Mouse (Mus musculus): ENCODE measurements at regions not wholly inside any gene's neighbourhood (a gene's known extent, or its start where the extent isn't known, plus 50 kb on each side); places are given as distances from the start of the nearest gene placed in this dataset.

DNA sequence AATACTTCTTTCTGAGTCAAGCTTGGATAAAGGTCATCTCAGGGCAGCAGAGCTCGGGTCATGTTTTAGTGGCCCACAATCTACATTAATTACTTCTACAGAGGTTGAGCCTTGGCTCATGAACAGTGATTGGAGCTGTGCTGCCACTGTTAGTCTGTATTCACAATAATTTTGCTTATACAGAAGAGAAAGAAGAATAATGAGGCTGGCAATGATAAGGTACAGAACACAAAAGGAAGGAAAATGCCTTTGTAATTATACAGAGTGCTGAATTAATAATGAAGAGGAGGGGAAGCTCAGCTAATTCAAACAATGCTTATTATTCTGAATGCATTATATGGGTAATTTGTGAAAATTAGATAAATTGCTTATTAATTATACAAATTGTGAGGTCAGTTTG is 573.9 kb upstream of the Cblb start:
- DNase-seq (ENCODE audit: low spot score in 2 of 2), result no peak

DNA sequence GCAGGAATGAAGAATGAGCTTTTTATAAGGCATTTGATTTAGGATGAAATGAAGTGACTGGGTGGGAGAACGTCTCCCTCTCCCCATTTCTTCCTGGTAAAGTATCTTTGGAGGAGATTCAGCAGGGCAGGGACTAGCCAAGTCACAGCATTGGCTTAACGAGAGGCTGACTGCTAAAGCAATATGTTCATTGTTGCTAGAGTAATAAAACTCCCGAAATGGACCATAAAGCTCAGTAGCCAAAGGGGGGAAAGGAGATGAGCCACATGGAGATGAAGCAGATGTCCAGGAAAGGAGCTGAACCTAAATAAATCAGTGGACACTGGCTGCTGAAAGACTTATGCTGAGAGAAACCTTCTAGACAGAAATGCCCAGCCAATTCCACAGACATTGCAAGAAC is 555.3 kb upstream of the Cblb start:
- DNase-seq (ENCODE audit: low spot score in 2 of 2), result no peak

DNA sequence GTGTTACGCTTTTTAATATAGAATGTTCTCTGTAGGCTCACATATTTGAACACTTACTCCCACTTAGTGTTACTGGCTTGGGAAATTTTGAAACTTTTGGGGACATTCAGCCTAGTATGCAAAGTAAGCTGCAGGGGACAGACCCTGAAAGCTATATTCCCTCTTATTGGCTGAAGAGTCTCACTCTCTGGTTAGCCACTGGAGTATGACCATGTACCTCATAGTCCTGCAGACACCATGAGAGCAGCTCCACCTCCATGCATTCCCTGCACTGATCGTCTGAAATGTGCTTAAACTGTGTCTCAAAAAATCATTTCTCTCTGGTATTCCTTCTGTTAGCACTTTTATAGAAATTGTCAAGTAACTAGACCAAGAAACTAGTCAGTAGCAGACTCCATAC is 534.9 kb upstream of the Cblb start:
- DNase-seq (ENCODE audit: low spot score in 2 of 2), result no peak

DNA sequence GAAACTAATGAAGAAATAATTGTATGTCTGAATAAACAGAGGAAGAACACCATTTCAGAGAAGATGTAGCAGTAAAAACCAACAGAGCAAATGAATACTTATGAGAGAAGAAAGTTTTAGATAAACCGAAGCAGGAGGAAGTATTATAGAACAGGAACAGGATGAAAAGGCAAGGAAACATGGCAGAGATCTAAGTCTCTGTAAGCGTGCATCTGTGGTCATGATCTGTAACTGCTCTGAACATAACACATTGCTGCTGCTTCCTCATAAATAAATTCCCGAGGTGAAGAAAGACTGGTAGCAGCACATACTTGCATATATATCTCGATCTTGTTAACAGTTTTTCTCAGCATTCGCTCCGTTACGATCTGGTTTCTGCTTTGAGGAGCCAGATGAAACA is 533.2 kb upstream of the Cblb start:
- DNase-seq (ENCODE audit: low spot score in 2 of 2), result no peak

DNA sequence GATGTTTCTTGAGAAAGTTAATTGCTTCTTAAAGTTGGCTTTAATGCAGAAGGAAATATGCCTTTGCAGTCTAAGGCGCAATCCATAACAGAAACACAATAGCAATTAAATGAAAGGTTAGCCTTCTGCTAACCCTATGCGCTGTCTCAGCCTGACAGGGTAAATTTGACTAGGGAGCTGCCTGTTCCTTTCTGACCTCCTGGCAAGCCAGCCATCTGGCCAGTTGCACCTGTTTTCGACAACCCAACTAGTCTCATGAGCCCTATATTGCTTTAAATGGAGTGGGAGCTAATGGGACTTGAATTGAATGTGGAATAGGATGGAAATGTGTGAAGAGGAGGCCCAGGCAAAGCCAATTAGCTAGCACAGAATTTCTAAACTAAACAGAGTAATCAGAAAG is 513.9 kb upstream of the Cblb start:
- DNase-seq (ENCODE audit: low spot score in 2 of 2), result no peak

DNA sequence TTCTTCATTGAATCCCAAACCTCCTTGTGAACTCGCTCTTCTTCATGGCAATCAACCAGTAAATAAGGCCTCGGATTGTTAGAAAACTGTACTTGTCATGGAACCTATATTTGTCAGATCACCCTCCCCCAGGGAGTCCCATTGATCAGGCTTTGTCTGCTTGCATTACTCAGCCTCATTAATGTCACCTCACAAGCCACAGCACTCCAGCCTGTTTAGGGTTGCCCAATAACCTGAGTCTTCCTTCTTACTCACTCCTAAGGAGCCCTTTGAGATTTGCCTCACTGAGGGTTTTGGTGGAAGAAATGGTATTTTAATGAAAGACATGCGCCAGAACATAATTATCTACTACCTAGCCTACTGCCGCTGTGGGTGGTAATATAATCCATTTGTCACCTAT is 510.3 kb upstream of the Cblb start:
- no peak for DNase-seq (ENCODE audit: low spot score in 2 of 2)

DNA sequence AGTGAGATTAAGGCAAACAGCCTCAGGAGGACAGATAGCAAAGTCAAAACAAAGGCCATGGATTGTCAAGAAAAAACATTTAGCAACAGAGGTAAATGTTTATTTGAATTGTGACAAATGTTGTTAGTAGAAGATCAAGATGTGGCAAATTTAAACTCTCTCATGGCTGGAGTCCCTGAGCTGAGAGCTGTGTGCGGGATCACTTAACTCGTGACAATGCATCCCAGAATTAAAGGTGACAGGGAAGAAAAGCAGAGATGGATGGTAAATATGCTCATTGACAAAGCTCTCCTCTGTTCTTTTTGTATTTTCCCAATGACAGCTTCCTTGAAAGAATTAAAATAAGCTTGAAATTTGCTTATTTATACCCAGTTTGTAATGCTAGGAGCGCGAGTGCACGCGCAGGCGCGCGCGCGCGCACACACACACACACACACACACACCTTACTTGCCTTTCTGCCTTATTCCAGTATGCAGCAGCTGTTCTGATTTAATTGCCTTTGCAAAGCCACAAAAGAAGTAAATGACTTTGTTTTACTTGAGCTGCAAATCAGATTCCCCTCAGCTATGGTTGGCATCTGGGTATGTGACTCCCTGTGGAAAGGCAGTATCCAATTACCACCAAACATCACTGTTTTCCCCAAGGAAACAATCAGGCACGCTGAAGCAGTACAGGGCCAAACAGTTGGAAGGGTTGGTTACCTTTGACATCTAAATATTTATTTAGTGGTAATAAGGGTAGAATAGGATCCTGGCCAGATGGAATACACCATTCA is 509.5 kb upstream of the Cblb start:
- no peak for DNase-seq (ENCODE audit: low spot score in 2 of 2)

DNA sequence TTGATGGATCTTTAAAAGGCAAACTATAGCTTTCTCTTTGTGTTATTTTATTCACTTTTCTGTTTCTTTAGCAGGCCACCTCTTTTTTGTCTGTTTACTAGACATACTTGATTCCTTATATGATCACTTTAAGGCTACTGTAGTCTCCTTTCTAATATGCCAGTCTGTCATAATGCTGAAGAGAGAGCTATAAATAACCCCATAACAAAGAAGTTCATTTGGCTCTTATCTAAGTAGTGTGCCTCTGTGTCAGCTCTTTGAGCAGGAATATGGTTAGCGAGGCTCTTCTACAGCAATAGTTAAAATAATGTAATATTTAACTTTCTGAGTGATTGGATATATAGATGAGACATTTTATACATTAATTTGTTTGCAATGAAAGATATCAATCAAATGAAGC is 507.0 kb upstream of the Cblb start:
- no peak for DNase-seq (ENCODE audit: low spot score in 2 of 2)

DNA sequence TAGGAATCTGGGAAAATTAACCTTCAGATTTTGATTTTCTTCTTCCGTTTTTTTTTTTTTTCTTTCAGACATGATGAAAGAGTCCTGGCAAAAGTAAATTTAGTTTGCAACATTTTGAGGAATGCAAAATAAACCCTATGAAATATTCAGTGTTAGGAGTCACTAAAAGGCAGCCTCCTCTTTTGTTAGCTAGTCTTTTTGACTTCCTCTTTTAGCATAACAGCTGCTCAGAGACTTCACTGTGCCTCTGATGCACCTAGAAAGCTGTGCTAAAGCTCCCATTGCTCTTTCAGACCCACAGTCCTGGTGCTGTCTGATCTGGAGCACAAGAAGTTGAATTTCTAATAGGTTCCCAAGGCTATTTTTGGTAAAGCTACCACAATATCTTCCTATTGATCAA is 498.5 kb upstream of the Cblb start:
- DNase-seq (ENCODE audit: low spot score in 2 of 2), result peak in 1 of 2 experiments; percentile 5

DNA sequence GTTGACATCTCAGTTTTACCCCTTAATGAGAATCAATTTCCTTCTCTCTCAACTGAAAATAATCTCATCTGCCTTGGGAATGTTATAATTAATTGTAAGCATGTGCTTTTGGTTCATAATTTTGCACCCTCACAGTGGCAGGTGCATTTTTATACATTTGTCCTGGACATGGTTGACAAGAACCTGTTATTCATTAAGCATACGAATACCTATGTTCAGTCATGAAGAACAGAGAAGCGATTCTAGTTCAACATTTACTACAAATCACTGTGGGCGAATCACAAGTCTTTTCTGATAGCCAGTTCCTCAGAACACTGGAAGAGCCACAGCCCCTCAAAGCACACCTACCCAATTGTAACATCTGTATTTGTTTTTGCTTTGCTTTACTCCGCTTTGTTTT is 487.3 kb upstream of the Cblb start:
- no peak for DNase-seq (ENCODE audit: low spot score in 2 of 2)

DNA sequence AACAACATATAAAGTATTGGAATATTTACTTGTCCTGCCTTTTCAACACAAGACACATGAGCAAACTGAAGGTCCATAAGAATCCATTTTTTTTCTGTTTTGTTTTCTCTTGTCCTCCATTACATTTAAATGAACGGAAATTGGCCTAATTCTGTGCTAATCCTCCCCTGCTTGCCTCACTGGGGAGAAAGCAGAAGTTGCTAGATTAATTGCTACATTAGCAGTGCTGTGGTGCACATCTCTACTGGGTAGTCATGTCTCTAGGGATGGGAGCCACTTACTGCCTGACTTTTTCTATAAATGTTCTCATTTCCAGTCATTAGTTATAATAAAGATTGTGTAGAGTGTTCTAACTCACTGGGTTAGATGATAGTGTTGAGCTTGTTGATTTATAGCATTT is 484.0 kb upstream of the Cblb start:
- DNase-seq (ENCODE audit: low spot score in 2 of 2), result no peak

DNA sequence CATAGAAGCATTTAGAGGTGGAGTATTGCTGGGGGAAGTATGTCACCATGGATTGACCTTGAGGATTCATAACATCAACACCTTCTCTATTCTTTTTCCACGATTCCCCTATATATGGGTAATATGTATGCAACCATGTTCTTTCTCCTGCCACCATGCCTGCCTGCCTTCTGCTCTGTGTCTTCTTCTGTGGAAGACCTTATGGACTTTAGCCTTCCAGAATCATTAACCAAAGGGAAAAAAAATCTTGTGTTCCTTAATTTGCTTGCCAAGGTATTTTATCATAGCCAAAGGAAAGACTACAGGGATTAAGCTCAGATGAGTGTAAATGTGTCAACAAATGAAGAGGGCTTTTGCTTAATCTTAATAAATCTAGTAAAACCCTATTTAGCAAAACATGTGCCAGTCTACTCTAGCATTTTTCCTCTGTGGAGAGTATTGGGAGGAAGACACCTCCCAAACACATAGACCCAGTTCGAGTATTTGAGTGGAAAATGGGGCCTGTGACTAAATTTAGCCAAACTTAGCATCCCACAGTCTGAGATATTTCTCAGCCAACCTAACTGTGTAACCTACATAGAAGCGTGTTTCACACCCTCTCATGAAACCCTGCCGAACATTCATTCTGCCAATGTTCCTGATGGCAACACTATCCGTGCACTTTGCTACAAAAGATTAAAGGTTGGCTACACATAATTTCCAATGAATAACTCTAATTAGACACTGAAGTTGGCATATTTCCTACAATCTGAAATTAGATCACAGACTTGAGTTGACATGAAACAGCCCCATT is 468.0 kb upstream of the Cblb start:
- peak in 1 of 2 experiments; percentile 6 for DNase-seq (ENCODE audit: low spot score in 2 of 2)

DNA sequence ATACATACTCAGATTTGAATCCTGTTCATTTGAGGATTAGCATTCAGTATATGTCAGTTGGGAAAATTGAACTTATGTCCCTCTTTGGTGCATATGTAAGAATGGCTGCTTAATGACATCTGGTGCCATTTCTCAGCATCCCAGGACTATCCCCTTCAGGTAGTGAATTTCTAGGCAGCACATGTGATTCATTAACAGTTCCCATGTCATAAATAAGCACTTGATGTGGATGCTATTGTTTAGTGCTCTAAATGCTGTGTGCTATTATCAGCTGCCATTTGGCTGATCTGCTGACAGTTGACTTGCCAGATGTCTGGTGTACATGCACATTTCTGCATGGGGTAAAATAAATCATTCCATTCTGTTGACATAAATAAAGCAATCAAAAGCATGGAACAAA is 467.0 kb upstream of the Cblb start:
- no peak for DNase-seq (ENCODE audit: low spot score in 2 of 2)

DNA sequence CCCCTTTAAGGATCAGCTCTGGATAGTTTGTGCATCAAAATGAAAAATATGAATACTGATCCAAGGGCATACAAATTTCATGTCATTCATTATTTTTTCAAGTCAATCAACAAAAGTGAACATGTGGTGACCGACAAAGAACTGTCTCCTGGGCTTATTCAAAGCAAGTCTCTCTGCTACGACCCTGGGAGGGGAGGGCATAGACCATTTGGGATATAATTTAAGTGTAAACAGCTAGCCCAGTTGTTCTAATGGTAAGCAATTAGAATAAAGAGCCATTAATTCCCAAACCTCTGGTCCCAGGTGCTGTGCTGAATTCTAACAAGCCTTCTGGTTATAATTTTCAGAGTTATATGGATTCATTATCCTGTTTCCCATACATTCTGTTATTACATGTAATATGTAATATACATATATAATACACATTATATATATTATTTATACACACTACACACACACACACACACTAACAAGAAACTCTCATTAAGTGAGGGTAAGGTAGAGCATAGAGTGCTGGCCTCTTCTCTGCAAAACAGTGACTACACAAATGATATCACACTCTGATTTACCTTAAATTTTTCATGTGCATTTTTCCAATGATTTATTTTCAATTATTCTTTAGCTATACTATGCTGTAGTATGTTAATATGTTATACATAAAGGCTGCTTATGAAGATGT is 453.0 kb upstream of the Cblb start:
- no peak for DNase-seq (ENCODE audit: low spot score in 2 of 2)

DNA sequence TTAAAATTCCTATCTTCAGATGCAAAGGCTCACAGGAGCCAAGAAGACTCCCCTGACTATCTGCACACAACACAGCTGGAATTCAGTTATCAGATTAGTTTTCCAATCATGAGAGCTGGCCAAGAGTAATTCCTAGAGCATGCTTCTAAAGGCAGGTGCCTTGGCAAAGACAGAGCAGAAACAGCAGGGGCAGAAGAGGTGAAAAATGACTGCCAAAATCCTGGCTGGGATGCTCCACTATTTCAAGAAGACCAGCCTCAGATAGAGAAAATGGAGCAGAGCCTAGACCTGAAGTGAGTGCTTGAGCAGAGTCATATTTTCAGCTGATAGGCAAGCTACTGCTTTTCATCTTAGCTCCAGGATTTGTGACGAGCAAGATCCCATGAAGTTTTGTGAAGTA is 450.5 kb upstream of the Cblb start:
- no peak for DNase-seq (ENCODE audit: low spot score in 2 of 2)

DNA sequence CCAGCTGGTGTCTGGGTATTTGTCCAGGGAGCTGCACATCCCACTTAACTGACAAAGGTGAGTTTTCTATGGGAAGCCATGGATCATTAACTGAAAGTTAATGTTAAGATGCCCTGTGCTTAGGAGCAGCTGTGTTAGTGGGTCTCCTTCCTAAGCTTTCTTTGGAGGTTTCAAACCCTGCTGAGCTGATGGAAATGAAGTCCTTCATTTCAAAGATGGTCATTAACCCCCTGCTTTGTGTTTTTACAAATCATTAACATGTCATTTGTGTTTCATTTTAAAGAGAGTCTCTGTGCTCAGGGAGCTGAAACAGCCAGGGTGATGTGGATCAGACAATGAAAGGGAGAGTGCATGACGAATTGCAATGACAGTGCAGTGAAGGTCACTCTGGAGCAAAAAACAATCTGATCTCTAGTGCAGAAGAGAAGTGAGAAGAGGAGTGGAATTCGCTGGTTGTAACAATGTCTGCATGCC is 441.1 kb upstream of the Cblb start:
- no peak for DNase-seq (ENCODE audit: low spot score in 2 of 2)

DNA sequence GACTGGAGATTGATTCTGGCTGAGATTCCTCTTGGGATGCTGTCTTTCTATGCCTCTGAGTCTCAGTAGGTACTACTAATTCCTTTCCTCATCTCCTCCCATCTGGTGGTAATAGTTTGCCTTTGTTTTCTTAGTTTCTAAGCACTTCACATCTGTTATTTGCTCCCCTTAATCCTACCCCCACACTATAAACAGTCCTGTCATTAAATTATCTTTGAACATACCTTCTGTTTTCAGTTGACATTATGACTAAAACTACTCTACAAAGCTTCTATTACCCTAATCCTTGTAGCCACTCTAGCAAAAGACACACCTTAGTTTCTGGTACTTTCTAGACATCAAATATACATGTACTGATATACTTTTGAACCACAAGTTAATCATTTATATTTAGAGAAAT is 413.4 kb upstream of the Cblb start:
- DNase-seq (ENCODE audit: low spot score in 2 of 2), result no peak

DNA sequence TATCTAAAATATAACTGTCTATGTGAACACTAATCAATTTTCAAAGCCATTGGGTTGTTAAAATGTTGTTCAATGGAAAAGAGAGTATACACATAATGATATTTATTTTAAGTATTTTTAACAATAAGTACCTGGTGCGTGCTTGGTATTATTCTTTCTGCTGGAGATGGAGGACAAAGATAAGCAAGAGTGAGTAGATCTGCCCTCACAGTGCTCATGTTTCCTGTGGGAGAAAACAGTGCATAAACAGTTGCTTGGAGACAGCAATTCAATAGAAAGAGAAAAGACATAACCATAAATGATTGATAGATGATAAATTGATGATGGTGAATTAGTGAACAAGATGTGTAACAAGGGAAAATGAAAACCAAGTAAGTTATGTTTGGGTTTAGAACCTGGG is 384.4 kb upstream of the Cblb start:
- no peak for DNase-seq (ENCODE audit: low spot score in 2 of 2)

DNA sequence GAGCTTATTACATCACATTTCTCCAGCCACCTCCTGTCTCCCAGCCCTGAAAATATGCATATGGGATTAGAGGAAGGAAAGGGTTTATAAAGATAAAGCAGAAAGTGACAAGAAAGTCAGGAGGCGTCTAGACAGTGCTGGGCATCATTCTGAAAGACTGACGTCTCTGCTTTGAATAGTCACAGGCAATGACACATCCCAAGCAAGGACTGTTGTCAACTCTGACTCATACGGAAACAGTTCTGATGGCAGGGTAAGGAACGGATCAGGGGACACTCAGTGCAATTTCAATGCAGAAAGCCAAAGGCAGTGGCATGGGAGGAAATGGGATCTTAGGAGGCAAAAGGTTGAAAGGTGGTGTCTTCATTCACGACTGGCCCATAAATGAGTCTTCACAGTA is 380.9 kb upstream of the Cblb start:
- DNase-seq (ENCODE audit: low spot score in 2 of 2), result no peak

DNA sequence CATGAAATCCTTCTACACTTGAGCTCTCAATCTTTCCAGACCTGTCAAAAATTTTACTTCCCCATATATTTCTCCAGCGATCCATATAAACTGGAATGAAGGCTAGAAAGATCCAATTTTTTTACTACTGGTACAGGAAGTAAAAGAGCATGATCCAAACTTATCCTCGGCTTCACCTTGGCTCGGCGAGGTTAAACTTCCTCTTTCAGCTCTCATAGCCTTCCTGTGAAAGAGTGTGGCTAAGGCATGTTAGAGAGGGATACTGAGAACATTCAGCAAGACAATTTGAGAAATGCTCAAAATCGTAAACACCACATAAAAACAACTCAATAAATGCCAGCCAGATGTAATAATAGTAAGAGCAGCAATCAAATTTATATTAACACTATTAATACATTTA is 380.3 kb upstream of the Cblb start:
- no peak for DNase-seq (ENCODE audit: low spot score in 2 of 2)

DNA sequence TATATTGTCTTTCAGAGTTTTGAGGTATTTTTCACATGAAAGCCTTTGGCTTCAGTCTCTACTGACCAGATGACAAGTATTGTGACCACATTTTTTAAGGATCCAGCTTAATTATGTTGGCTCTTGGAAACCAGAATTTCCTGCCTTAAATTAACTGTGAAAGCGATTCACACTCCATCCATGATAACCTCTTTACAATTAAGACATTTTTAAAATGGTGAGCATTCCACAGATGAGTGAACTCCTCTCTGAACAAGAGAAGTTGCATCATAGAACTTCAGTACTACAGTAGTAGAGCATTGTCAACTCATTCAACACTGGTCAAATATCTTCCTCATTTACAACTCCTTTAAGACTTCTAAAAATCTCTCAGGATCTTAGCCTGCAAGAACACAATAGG is 369.3 kb upstream of the Cblb start:
- no peak for DNase-seq (ENCODE audit: low spot score in 2 of 2)

DNA sequence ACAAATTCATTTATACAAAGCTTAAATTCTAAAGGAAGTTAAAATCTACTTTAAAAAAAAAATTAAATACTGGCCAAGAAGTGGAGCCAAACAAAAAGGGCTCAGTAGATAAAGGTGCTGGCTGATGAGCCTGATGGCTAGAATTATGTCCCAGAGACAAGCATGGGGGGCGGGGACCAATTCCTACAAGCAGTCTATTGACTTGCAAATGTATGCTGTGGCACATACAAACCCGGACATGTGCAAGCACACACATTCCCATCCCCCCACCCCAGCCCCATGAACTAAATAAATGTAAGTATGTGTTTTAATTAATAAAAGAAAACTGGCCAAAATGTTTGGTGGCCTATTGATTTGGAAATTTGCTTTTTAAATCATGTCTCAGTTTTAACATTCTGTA is 366.7 kb upstream of the Cblb start:
- DNase-seq (ENCODE audit: low spot score in 2 of 2), result no peak

DNA sequence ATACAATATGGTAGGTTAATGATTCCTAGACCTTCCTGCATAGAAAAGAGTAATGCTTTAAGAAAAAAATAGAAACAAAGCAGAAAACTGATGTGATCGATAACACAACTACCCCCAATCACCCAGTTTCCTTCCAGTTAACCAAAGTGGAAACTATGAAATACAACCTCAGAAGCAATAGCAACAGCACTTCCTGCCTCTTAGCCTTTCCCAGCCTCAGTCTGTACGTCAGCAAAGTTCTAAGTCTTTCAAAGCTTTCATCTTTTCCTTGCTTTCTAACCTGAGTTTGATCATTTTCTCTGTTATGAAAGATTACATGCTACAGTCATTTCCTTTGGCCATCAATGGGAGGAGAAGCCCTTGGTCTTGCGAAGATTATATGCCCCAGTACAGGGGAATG is 355.9 kb upstream of the Cblb start:
- DNase-seq (ENCODE audit: low spot score in 2 of 2), result no peak

Data from right cerebral cortex, postnatal 36 days (tissue).